Mouse (Mus musculus): Measurements from ENCODE around the gene 2310022A10Rik.

The 2310022A10Rik gene

GRCm38 (mm10) chr7:27590566-27591213 is 37.7 kb downstream of the 2310022A10Rik start:
- DNase-seq (ENCODE audit: low spot score): no peak

- DNase-seq (ENCODE audit: low spot score): peak; percentile 98
These were observed 38.5 kb downstream of the 2310022A10Rik start, which contains the start of gene Akt2 for GRCm38 (mm10) chr7:27591266-27592216. Gene Akt2, plus strand, starts transcription at chr7:27591552.

GRCm38 (mm10) chr7:27592217-27592929 is 39.3 kb downstream of the 2310022A10Rik start:
- DNase-seq (ENCODE audit: low spot score): peak; percentile 14

- DNase-seq (ENCODE audit: low spot score): peak; percentile 13
These were observed 40.1 kb downstream of the 2310022A10Rik start for GRCm38 (mm10) chr7:27592934-27593645.

- no peak for DNase-seq (ENCODE audit: low spot score)
These were observed 43.8 kb downstream of the 2310022A10Rik start for GRCm38 (mm10) chr7:27596586-27597503.

- DNase-seq (ENCODE audit: low spot score): no peak
These were observed 45.0 kb downstream of the 2310022A10Rik start for GRCm38 (mm10) chr7:27598053-27598452.

GRCm38 (mm10) chr7:27601628-27602027 is 48.6 kb downstream of the 2310022A10Rik start:
- DNase-seq (ENCODE audit: low spot score): no peak

- no peak for DNase-seq (ENCODE audit: low spot score)
These were observed 49.1 kb downstream of the 2310022A10Rik start for GRCm38 (mm10) chr7:27602161-27602560.

- DNase-seq (ENCODE audit: low spot score): no peak
These were observed 49.8 kb downstream of the 2310022A10Rik start for GRCm38 (mm10) chr7:27602835-27603234.

- DNase-seq (ENCODE audit: low spot score): no peak
These were observed 51.8 kb downstream of the 2310022A10Rik start for GRCm38 (mm10) chr7:27604661-27605348.

GRCm38 (mm10) chr7:27605499-27606285 is 52.7 kb downstream of the 2310022A10Rik start:
- no peak for DNase-seq (ENCODE audit: low spot score)

GRCm38 (mm10) chr7:27606481-27607254 is 53.6 kb downstream of the 2310022A10Rik start:
- DNase-seq (ENCODE audit: low spot score): no peak

GRCm38 (mm10) chr7:27607580-27607979 is 54.5 kb downstream of the 2310022A10Rik start:
- DNase-seq (ENCODE audit: low spot score): no peak

- no peak for DNase-seq (ENCODE audit: low spot score)
These were observed 55.1 kb downstream of the 2310022A10Rik start for GRCm38 (mm10) chr7:27608130-27608529.

GRCm38 (mm10) chr7:27609285-27609684 is 56.3 kb downstream of the 2310022A10Rik start:
- DNase-seq (ENCODE audit: low spot score): no peak

- no peak for DNase-seq (ENCODE audit: low spot score)
These were observed 56.7 kb downstream of the 2310022A10Rik start for GRCm38 (mm10) chr7:27609688-27610087.

GRCm38 (mm10) chr7:27610370-27610769 is 57.3 kb downstream of the 2310022A10Rik start:
- no peak for DNase-seq (ENCODE audit: low spot score)

- DNase-seq (ENCODE audit: low spot score): no peak
These were observed 57.8 kb downstream of the 2310022A10Rik start for GRCm38 (mm10) chr7:27610871-27611270.

All from embryo, embryonic 10 days (tissue).